Mouse (Mus musculus) hindbrain, embryonic 16.5 days (tissue): ENCODE measurements around the gene Chrna3. TPM values are rescaled to one million over a fixed set of nuclear protein-coding genes. Genes with fewer than 3 reads are reported as not detected.

ENCODE experiments used
- ATAC-seq: fragments of 200-750 bp; cut with Nextera tagmentation; 2 replicates; pipeline ENCODE4 v1.8.0; 2017; ENCODE audit warnings: moderate TSS enrichment, moderate library complexity
- H3K27ac ChIP-seq: fragments of 300-500 bp; sonication (generic); 2 replicates; pipeline ENCODE4 v1.5.1; 2014; ENCODE audit warnings: low read depth, mild to moderate bottlenecking, control low read depth, low read length, moderate library complexity
- H3K27me3 ChIP-seq: fragments of 300-500 bp; sonication (generic); replicated peaks from 2 replicates; pipeline ENCODE4 v1.6.1; 2014; ENCODE audit warnings: low read length; ENCODE audit not compliant: control insufficient read depth, insufficient read depth
- H3K36me3 ChIP-seq: fragments of 300-500 bp; sonication (generic); 2 replicates; pipeline ENCODE4 v1.6.1; 2014; ENCODE audit warnings: mild to moderate bottlenecking, low read length, moderate library complexity, mixed read lengths; ENCODE audit not compliant: control insufficient read depth, insufficient read depth
- H3K4me1 ChIP-seq: fragments of 300-500 bp; sonication (generic); 2 replicates; pipeline ENCODE4 v1.6.1; 2014; ENCODE audit warnings: low read depth, low read length; ENCODE audit not compliant: control insufficient read depth, insufficient read depth
- H3K4me2 ChIP-seq: fragments of 300-500 bp; sonication (generic); 2 replicates; pipeline ENCODE4 v1.6.1; 2014; ENCODE audit warnings: mild to moderate bottlenecking, low read length, control low read depth, moderate library complexity
- H3K4me3 ChIP-seq: fragments of 300-500 bp; sonication (generic); 2 replicates; pipeline ENCODE4 v1.5.1; 2014; ENCODE audit warnings: mild to moderate bottlenecking, low read length, control low read depth, moderate library complexity
- H3K9ac ChIP-seq: fragments of 300-500 bp; sonication (generic); 2 replicates; pipeline ENCODE4 v1.6.1; 2014; ENCODE audit warnings: low read depth, mild to moderate bottlenecking, control low read depth, low read length, moderate library complexity
- H3K9me3 ChIP-seq: fragments of 300-500 bp; sonication (generic); 2 replicates; pipeline ENCODE4 v1.6.1; 2014; ENCODE audit warnings: mild to moderate bottlenecking, low read length, moderate library complexity; ENCODE audit not compliant: control insufficient read depth
- WGBS: fragments of 180-500 bp; shearing (Covaris S2); extraction: QIAGEN DNeasy Blood & Tissue Kit; methylation state at CpG from one replicate; pipeline ENCODE4 v1.1.7; 2014; 5-methylcytosine and 5-hydroxymethylcytosine counted together
- polyA plus RNA-seq: library from polyadenylated mRNA; unstranded; fragments of >200 nt; fragmentation: Nextera tagmentation; extraction: Ambion mirVana; gene quantifications from 2 replicates; pipeline ENCODE4 v1.2.1, GENCODE M21; 2015

Gene Chrna3
- polyA plus RNA-seq, 1 experiment from 2014 or later = 18.8 TPM

GRCm38 (mm10) chr9:55043688-55044087, 17.3 kb upstream of the Chrna3 start:
- Histone ChIP-seq H3K9me3 (no peaks in the 10 kb centered on the region), H3K9ac (no peak overlapping the region), H3K4me2 (no peak overlapping the region), H3K27ac (no peak overlapping the region), H3K36me3 (no peaks in the 10 kb centered on the region), H3K4me1 (peaks cover 9% of the 10 kb centered on the region), H3K27me3 (no peaks in the 10 kb centered on the region), H3K4me3 (no peak overlapping the region)
- ATAC-seq = no peak
- WGBS = 11% methylated on average over 8 of the region's 8 CpGs

- no peaks in the 10 kb centered on the region for H3K9me3 ChIP-seq
- ATAC-seq = peak; percentile 78
- H3K27me3 ChIP-seq = no peaks in the 10 kb centered on the region
- WGBS = 25% methylated on average over 2 of the region's 2 CpGs
- peaks cover 2% of the 10 kb centered on the region; the same call in 1 of the 2 replicates for H3K4me1 ChIP-seq
- no peak overlapping the region for H3K4me3 ChIP-seq
- H3K9ac ChIP-seq = no peak overlapping the region
- H3K36me3 ChIP-seq = no peaks in the 10 kb centered on the region
- H3K4me2 ChIP-seq = no peak overlapping the region
- no peak overlapping the region for H3K27ac ChIP-seq
Observed at GRCm38 (mm10) chr9:55041389-55041788, 15.0 kb upstream of the Chrna3 start.

- Histone ChIP-seq H3K27ac (no peak overlapping the region), H3K9ac (no peak overlapping the region), H3K4me1 (peaks cover 2% of the 10 kb centered on the region; the same call in 1 of the 2 replicates), H3K36me3 (no peaks in the 10 kb centered on the region), H3K4me3 (no peak overlapping the region), H3K4me2 (no peak overlapping the region), H3K9me3 (no peaks in the 10 kb centered on the region), H3K27me3 (no peaks in the 10 kb centered on the region)
- ATAC-seq = peak; percentile 84
- 33% methylated on average over 3 of the region's 5 CpGs for WGBS
Observed at GRCm38 (mm10) chr9:55039983-55040382, 13.6 kb upstream of the Chrna3 start.

- H3K36me3 ChIP-seq = no peaks in the 10 kb centered on the region
- no peak for ATAC-seq
- 59% methylated on average over 8 of the region's 8 CpGs for WGBS
Observed at GRCm38 (mm10) chr9:55038948-55039347, 12.6 kb upstream of the Chrna3 start.

GRCm38 (mm10) chr9:55031435-55032167, 5.2 kb upstream of the Chrna3 start:
- no peak overlapping the region for H3K4me2 ChIP-seq
- H3K9ac ChIP-seq = no peak overlapping the region
- H3K36me3 ChIP-seq = no peaks in the 10 kb centered on the region
- no peaks in the 10 kb centered on the region for H3K9me3 ChIP-seq
- H3K4me3 ChIP-seq = no peak overlapping the region
- H3K4me1 ChIP-seq = 0 out of 2 replicates have a peak, but pooled peaks cover under 1% of the 10 kb centered on the region
- WGBS = 62% methylated on average over 6 of the region's 6 CpGs
- H3K27me3 ChIP-seq = peaks cover 4% of the 10 kb centered on the region; the same call in 1 of the 2 replicates
- no peak for ATAC-seq
- H3K27ac ChIP-seq = no peak overlapping the region

More at GRCm38 (mm10) chr9:55038948-55039347, 12.6 kb upstream of the Chrna3 start:
- Histone ChIP-seq H3K9ac (no peak overlapping the region), H3K27me3 (no peaks in the 10 kb centered on the region), H3K4me3 (no peak overlapping the region), H3K4me1 (peaks cover 2% of the 10 kb centered on the region; the same call in 1 of the 2 replicates), H3K4me2 (no peak overlapping the region), H3K9me3 (no peaks in the 10 kb centered on the region), H3K27ac (no peak overlapping the region)

DNA sequence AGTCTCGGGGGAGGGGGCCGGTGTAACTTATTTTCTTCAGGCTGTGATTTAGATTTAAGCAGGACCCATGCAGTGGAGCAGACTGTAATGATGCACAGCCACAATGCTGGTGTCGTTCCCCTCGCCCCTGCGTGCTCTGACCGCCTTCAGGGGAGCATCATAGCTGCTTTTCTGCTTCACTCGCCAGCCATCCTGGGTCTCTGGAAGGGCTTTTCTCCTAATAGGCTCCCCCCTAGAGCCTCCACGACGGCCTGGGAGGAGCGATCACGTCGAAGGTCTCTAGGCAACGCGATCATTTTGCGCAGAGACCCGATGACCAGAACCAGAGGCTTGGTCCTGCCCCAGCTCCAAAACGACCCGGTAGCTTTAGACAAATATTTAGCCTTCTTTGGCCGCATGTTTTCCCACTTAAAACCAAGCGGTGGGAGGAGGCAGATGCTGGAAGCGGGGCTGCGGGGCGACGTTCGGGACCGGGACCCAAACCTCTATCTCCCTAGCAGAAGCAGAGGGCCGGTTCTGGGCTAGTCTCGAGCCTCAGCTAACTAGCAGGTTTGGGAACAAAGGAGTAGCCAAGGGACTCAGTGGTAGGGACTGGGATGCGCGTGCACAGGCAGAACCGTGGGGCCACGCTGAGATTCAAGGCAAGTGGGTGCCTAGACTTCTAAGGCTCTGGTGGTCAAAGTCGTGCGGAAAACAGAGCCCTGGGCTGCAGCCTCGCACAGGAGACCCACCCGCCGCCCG, 658 bp downstream of the Chrna3 start:
- peak overlapping the region; percentile 58 for H3K4me3 ChIP-seq
- H3K4me2 ChIP-seq = peak overlapping the region; percentile 76
- H3K9ac ChIP-seq = peak overlapping the region; percentile 74
- peaks cover 4% of the 10 kb centered on the region; the same call in 1 of the 2 replicates for H3K27me3 ChIP-seq
- peak overlapping the region; percentile 65 for H3K27ac ChIP-seq
- H3K36me3 ChIP-seq = no peaks in the 10 kb centered on the region
- no peaks in the 10 kb centered on the region for H3K9me3 ChIP-seq
- 6% methylated on average over 38 of the region's 38 CpGs for WGBS
- H3K4me1 ChIP-seq = peaks cover 6% of the 10 kb centered on the region; the same call in 1 of the 2 replicates
- ATAC-seq = peak; percentile 55

DNA sequence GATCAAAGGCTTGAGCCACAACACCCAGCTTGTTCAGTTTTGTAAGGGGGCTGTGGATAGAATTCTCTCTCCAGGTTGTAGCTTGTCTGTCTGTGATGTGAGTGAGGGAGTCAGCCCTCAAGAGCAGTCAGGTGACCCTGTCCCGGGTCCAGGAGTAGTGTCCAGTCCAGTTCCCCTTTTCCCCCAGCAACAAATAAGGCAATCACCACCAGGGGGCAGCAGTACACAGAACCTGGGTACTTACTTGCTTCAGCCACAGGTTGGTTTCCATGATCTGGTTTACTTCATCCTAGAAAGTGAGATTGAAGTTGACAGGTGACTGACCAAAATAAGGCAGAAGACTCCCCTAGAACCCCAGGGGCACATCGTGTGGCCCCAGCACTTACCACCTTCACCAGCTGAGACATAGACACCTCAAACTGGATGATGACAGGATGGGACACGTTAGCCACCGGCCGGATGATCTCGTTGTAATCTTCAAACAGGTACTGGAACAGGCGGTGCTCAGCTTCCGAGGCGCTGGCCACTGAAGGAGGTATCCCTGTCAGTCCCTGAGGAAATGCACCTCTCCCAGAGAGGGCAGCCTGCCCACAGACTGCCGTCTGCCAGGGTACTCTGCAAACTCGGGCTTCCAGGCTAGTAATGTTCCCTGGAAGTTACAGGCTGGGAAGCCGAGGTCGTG, 2.3 kb downstream of the Chrna3 start:
- no peak for ATAC-seq
- Histone ChIP-seq H3K9ac (no peak overlapping the region), H3K4me2 (no peak overlapping the region), H3K27ac (no peak overlapping the region), H3K36me3 (no peaks in the 10 kb centered on the region), H3K27me3 (no peaks in the 10 kb centered on the region; the same call in 1 of the 2 replicates), H3K4me1 (peaks cover 6% of the 10 kb centered on the region; the same call in 1 of the 2 replicates), H3K9me3 (no peaks in the 10 kb centered on the region), H3K4me3 (no peak overlapping the region)
- 34% methylated on average over 13 of the region's 13 CpGs for WGBS

DNA sequence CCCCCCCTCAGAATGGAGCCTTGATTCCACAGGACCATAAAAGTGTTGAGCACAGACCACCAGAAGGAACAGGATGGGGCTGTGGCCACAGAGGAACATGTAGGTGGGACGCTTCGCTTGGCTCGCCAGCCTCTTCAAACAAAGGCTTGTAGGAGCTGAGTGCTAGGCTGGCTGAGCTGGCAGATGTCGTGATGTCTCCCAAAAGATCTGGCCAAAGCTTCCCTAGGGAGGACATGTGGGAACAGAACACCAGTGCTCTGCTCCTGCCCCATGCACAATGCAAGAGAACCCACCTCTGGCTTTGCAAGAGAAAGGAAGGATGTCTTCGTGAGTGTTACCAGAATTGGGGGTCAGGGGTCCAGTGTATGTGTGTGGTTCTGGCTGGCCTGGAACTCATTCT, 3.0 kb downstream of the Chrna3 start:
- H3K4me2 ChIP-seq = no peak overlapping the region
- H3K4me3 ChIP-seq = no peak overlapping the region
- 78% methylated on average over 5 of the region's 5 CpGs for WGBS
- ATAC-seq = no peak
- no peaks in the 10 kb centered on the region for H3K9me3 ChIP-seq
- no peaks in the 10 kb centered on the region for H3K36me3 ChIP-seq
- H3K9ac ChIP-seq = no peak overlapping the region
- H3K27ac ChIP-seq = no peak overlapping the region
- H3K4me1 ChIP-seq = peaks cover 6% of the 10 kb centered on the region; the same call in 1 of the 2 replicates
- H3K27me3 ChIP-seq = no peaks in the 10 kb centered on the region; the same call in 1 of the 2 replicates

DNA sequence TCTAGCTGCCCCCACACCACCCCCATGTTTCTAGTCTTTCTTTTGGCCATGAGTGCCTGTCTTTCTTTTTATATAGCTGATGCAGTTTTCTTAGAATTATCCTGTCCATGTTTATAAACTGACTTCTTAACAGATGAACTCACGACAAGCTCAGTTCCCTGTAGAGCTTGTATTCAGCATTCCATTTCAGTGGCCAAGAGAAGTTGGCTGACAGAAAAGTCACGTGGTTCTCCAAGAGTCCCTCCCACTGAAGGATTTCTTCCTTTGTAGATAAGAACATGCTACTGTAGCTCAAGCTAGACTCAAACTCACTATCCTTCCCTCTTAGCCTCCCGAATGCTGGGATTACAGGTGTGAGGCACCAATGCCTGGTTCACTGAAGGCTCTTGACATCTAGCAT, 9.4 kb downstream of the Chrna3 start:
- Histone ChIP-seq H3K27ac (no peak overlapping the region), H3K9me3 (no peaks in the 10 kb centered on the region), H3K36me3 (0 out of 2 replicates have a peak, but pooled peaks cover 6% of the 10 kb centered on the region), H3K4me3 (no peak overlapping the region), H3K27me3 (no peaks in the 10 kb centered on the region), H3K4me1 (no peaks in the 10 kb centered on the region), H3K9ac (no peak overlapping the region), H3K4me2 (no peak overlapping the region)
- no peak for ATAC-seq
- WGBS = 84% methylated on average over 3 of the region's 3 CpGs
